Comparison of ENCODE assay signal across 25 mouse cellular contexts in the genomic region with DNA sequence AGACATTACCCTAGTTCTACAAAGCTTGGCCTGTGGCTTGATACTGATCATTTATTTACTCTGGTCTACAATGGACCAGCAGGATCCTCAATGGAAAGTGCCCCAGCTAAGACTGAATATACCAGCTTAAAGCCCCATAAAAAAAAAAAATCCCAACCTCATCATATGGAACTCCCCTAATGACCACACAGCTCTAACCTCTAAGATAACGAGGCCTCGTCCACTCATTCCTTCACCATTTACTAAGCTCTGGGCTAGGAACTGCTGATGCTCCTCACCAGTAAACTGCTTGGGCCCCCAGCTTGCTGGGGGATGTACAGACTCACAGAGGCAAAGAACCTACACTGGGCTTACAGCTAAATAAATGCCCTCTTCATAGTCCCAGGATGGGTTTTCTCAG.
A peak's percentile ranks its signal among the peaks of the same experiment; 100 is the strongest.
DNase-seq lines count a peak whose midpoint lies in the region; ATAC-seq and TF ChIP-seq lines count a peak whose summit lies in the region.
"Had no signal": no experiment of that assay in that cellular context is flagged by ENCODE, and none has a peak within 500 bp of the region (broad histone marks: within the 10 kb centered on the region; RNA-seq: fewer than 3 reads in every experiment).

No protein-coding gene starts in this region.

- H3K9ac ChIP-seq in hindbrain, postnatal 0 days (replicated peaks; ENCODE audit: low read length) = no peak overlapping the region
- H3K9ac ChIP-seq in neural tube, embryonic 11.5 days (ENCODE audit: low read length) = no peak overlapping the region
- no peak overlapping the region for H3K9ac ChIP-seq in neural tube, embryonic 15.5 days (replicated peaks)
- H3K9ac ChIP-seq in hindbrain, embryonic 16.5 days (ENCODE audit: low read depth, low read length) = no peak overlapping the region
- H3K9ac ChIP-seq: embryonic facial prominence, embryonic 13.5 days; liver, embryonic 13.5 days; lung, embryonic 14.5 days had no signal

- peaks cover 99% of the 10 kb centered on the region for H3K4me1 ChIP-seq in hindbrain, embryonic 10.5 days (replicated peaks)
- peaks cover 49% of the 10 kb centered on the region for H3K4me1 ChIP-seq in hindbrain, postnatal 0 days (ENCODE audit: insufficient read depth, low read length)
- H3K4me1 ChIP-seq in neural tube, embryonic 11.5 days (ENCODE audit: control insufficient read depth, insufficient read depth, low read length) = peaks cover 63% of the 10 kb centered on the region
- peaks cover 83% of the 10 kb centered on the region for H3K4me1 ChIP-seq in neural tube, embryonic 15.5 days
- peaks cover 63% of the 10 kb centered on the region for H3K4me1 ChIP-seq in hindbrain, embryonic 16.5 days (ENCODE audit: control insufficient read depth, insufficient read depth, low read depth, low read length)

- ATAC-seq in hindbrain, postnatal 0 days = no peak
- no peak for ATAC-seq in neural tube, embryonic 11.5 days (ENCODE audit: insufficient read depth, low FRiP score, low TSS enrichment)
- no peak for ATAC-seq in neural tube, embryonic 15.5 days (ENCODE audit: low FRiP score)
- no peak for ATAC-seq in hindbrain, embryonic 16.5 days
- ATAC-seq: intestine, embryonic 16.5 days had no signal

- no peak for TF ChIP-seq CTCF in hindbrain, postnatal 0 days (IDR thresholded peaks at IDR 0.05; ENCODE audit: low read depth)

- 92% methylated on average over 2 of the region's 2 CpGs for WGBS in hindbrain, embryonic 10.5 days
- WGBS in hindbrain, postnatal 0 days = 89% methylated on average over 2 of the region's 2 CpGs
- 81% methylated on average over 2 of the region's 2 CpGs for WGBS in neural tube, embryonic 11.5 days
- WGBS in neural tube, embryonic 15.5 days = 76% methylated on average over 2 of the region's 2 CpGs
- 81% methylated on average over 2 of the region's 2 CpGs for WGBS in hindbrain, embryonic 16.5 days

- H3K9me3 ChIP-seq in hindbrain, embryonic 10.5 days = no peaks in the 10 kb centered on the region
- H3K9me3 ChIP-seq in hindbrain, postnatal 0 days (ENCODE audit: low read length) = no peaks in the 10 kb centered on the region
- no peaks in the 10 kb centered on the region for H3K9me3 ChIP-seq in neural tube, embryonic 11.5 days (ENCODE audit: control insufficient read depth, low read length)
- H3K9me3 ChIP-seq in neural tube, embryonic 15.5 days (replicated peaks) = no peaks in the 10 kb centered on the region
- H3K9me3 ChIP-seq in hindbrain, embryonic 16.5 days (ENCODE audit: control insufficient read depth, low read length) = no peaks in the 10 kb centered on the region
- H3K9me3 ChIP-seq: embryonic facial prominence, embryonic 13.5 days; heart, embryonic 10.5 days; liver, embryonic 13.5 days had no signal

- no peaks in the 10 kb centered on the region for H3K27me3 ChIP-seq in hindbrain, embryonic 10.5 days (ENCODE audit: insufficient read depth, poor library complexity, severe bottlenecking)
- no peaks in the 10 kb centered on the region for H3K27me3 ChIP-seq in hindbrain, postnatal 0 days (ENCODE audit: insufficient read depth, low read length)
- no peaks in the 10 kb centered on the region for H3K27me3 ChIP-seq in neural tube, embryonic 11.5 days (ENCODE audit: control insufficient read depth, insufficient read depth, low read length)
- no peaks in the 10 kb centered on the region for H3K27me3 ChIP-seq in neural tube, embryonic 15.5 days (replicated peaks)
- no peaks in the 10 kb centered on the region for H3K27me3 ChIP-seq in hindbrain, embryonic 16.5 days (replicated peaks; ENCODE audit: control insufficient read depth, insufficient read depth, low read length)
- H3K27me3 ChIP-seq: embryonic facial prominence, embryonic 13.5 days; liver, embryonic 13.5 days had no signal

- H3K36me3 ChIP-seq in hindbrain, embryonic 10.5 days = peaks cover 29% of the 10 kb centered on the region
- no peaks in the 10 kb centered on the region for H3K36me3 ChIP-seq in hindbrain, postnatal 0 days (ENCODE audit: insufficient read depth, low read length)
- H3K36me3 ChIP-seq in neural tube, embryonic 11.5 days (ENCODE audit: control insufficient read depth, insufficient read depth, low read length) = no peaks in the 10 kb centered on the region; the same call in 1 of the 2 replicates
- H3K36me3 ChIP-seq in neural tube, embryonic 15.5 days = no peaks in the 10 kb centered on the region
- H3K36me3 ChIP-seq in hindbrain, embryonic 16.5 days (ENCODE audit: control insufficient read depth, insufficient read depth, low read length) = no peaks in the 10 kb centered on the region
- H3K36me3 ChIP-seq: embryonic facial prominence, embryonic 13.5 days; heart, embryonic 10.5 days; liver, embryonic 13.5 days had no signal

- no peak overlapping the region for H3K4me3 ChIP-seq in hindbrain, embryonic 10.5 days
- H3K4me3 ChIP-seq in hindbrain, postnatal 0 days (ENCODE audit: low read length) = no peak overlapping the region
- H3K4me3 ChIP-seq in neural tube, embryonic 11.5 days (ENCODE audit: low read depth, low read length) = no peak overlapping the region
- no peak overlapping the region for H3K4me3 ChIP-seq in neural tube, embryonic 15.5 days (replicated peaks)
- H3K4me3 ChIP-seq in hindbrain, embryonic 16.5 days (ENCODE audit: low read length) = no peak overlapping the region
- H3K4me3 ChIP-seq: embryonic facial prominence, embryonic 13.5 days; erythroblast, embryonic 14.5 days; heart, embryonic 10.5 days; liver, embryonic 13.5 days had no signal

- peak overlapping the region; percentile 75; the same call in 1 of the 2 replicates for H3K27ac ChIP-seq in hindbrain, embryonic 10.5 days
- no peak overlapping the region for H3K27ac ChIP-seq in hindbrain, postnatal 0 days
- 0 out of 2 replicates have a peak overlapping the region, but pooled peaks have one; percentile 20 for H3K27ac ChIP-seq in neural tube, embryonic 11.5 days (ENCODE audit: low read depth, low read length)
- H3K27ac ChIP-seq in neural tube, embryonic 15.5 days (replicated peaks) = no peak overlapping the region
- H3K27ac ChIP-seq in hindbrain, embryonic 16.5 days (ENCODE audit: low read depth, low read length) = 0 out of 2 replicates have a peak overlapping the region, but pooled peaks have one; percentile 13
- H3K27ac ChIP-seq: liver, embryonic 13.5 days had no signal

- no peak for DNase-seq in hindbrain, embryonic 10.5 days (ENCODE audit: low spot score)
- no peak for DNase-seq in hindbrain, postnatal 0 days (ENCODE audit: low spot score)
- DNase-seq in neural tube, embryonic 11.5 days (ENCODE audit: low spot score) = no peak
- DNase-seq in adrenal gland, postnatal 10 days = no peak
- DNase-seq in embryo, embryonic 10 days (ENCODE audit: low spot score) = no peak
- DNase-seq: adrenal gland, adult 2 months; B cell, adult 2 months; cerebellum, adult 18-20 months; cerebellum, postnatal 14 days; gastrocnemius, postnatal 10 days; heart, postnatal 4 days; kidney, adult 9 months; kidney, postnatal 14 days; layer of hippocampus, postnatal 36 days; liver, embryonic 13.5 days; lung, embryonic 14.5 days; right cerebral cortex, adult 18-20 months; right cerebral cortex, postnatal 4 days; thymus, postnatal 25 days had no signal

- no peak overlapping the region for H3K4me2 ChIP-seq in hindbrain, postnatal 0 days (ENCODE audit: low read depth, low read length)
- H3K4me2 ChIP-seq in neural tube, embryonic 11.5 days (ENCODE audit: low read depth) = no peak overlapping the region
- no peak overlapping the region for H3K4me2 ChIP-seq in neural tube, embryonic 15.5 days
- H3K4me2 ChIP-seq in hindbrain, embryonic 16.5 days (ENCODE audit: low read length) = no peak overlapping the region
- H3K4me2 ChIP-seq: embryonic facial prominence, embryonic 13.5 days; liver, embryonic 13.5 days; lung, embryonic 14.5 days had no signal

Comparison
In these comparisons a context has a peak if more than half of its experiments do, and no peak if none do; other contexts are left out.
1. H3K27ac ChIP-seq: peak in hindbrain, embryonic 10.5 days (single experiment), neural tube, embryonic 11.5 days (single experiment) and hindbrain, embryonic 16.5 days (single experiment); none in hindbrain, postnatal 0 days (single experiment) and neural tube, embryonic 15.5 days (single experiment).